Mouse (Mus musculus): ENCODE measurements around the gene Pla2g2c.

Gene Pla2g2c

GRCm38 (mm10) chr4:138734863-138735262, 10.3 kb downstream of the Pla2g2c start:
- in situ Hi-C loops (cut with MboI; ENCODE audit: low pct_unique_long_range_greater_than_20kb in 1 of 2, low sequenced_read_pairs in 2 of 2, unreplicated experiment in 1 of 2) = no loop called here

- in situ Hi-C loops (cut with MboI; ENCODE audit: low pct_unique_long_range_greater_than_20kb in 1 of 2, low sequenced_read_pairs in 2 of 2, unreplicated experiment in 1 of 2) = no loop called here
Observed at GRCm38 (mm10) chr4:138737031-138737430, 12.4 kb downstream of the Pla2g2c start, which contains the start of gene Ubxn10. TSS of gene Ubxn10 (minus strand) at chr4:138737167.

GRCm38 (mm10) chr4:138739136-138739851, 14.7 kb downstream of the Pla2g2c start:
- in situ Hi-C loops (cut with MboI; ENCODE audit: low pct_unique_long_range_greater_than_20kb in 1 of 2, low sequenced_read_pairs in 2 of 2, unreplicated experiment in 1 of 2) = no loop called here

GRCm38 (mm10) chr4:138745884-138746283, 21.3 kb downstream of the Pla2g2c start:
- in situ Hi-C loops (cut with MboI; ENCODE audit: low pct_unique_long_range_greater_than_20kb in 1 of 2, low sequenced_read_pairs in 2 of 2, unreplicated experiment in 1 of 2) = loop anchor here (5.0 kb wide), 1 partner anchor 111 kb away; no protein-coding TSS in a partner anchor

GRCm38 (mm10) chr4:138746866-138747265, 22.3 kb downstream of the Pla2g2c start:
- in situ Hi-C loops (cut with MboI; ENCODE audit: low pct_unique_long_range_greater_than_20kb in 1 of 2, low sequenced_read_pairs in 2 of 2, unreplicated experiment in 1 of 2) = loop anchor here (5.0 kb wide), 1 partner anchor 110 kb away; no protein-coding TSS in a partner anchor

GRCm38 (mm10) chr4:138747851-138748250, 23.3 kb downstream of the Pla2g2c start:
- in situ Hi-C loops (cut with MboI; ENCODE audit: low pct_unique_long_range_greater_than_20kb in 1 of 2, low sequenced_read_pairs in 2 of 2, unreplicated experiment in 1 of 2) = loop anchor here (5.0 kb wide), 1 partner anchor 109 kb away; no protein-coding TSS in a partner anchor

- in situ Hi-C loops (cut with MboI; ENCODE audit: low pct_unique_long_range_greater_than_20kb in 1 of 2, low sequenced_read_pairs in 2 of 2, unreplicated experiment in 1 of 2) = loop anchor here (5.0 kb wide), 1 partner anchor 109 kb away; no protein-coding TSS in a partner anchor
Observed at GRCm38 (mm10) chr4:138748369-138749072, 23.9 kb downstream of the Pla2g2c start.

- in situ Hi-C loops (cut with MboI; ENCODE audit: low pct_unique_long_range_greater_than_20kb in 1 of 2, low sequenced_read_pairs in 2 of 2, unreplicated experiment in 1 of 2) = no loop called here
Observed at GRCm38 (mm10) chr4:138752603-138753002, 28.0 kb downstream of the Pla2g2c start.

GRCm38 (mm10) chr4:138753608-138754007, 29.0 kb downstream of the Pla2g2c start:
- in situ Hi-C loops (cut with MboI; ENCODE audit: low pct_unique_long_range_greater_than_20kb in 1 of 2, low sequenced_read_pairs in 2 of 2, unreplicated experiment in 1 of 2) = no loop called here

GRCm38 (mm10) chr4:138754432-138754831, 29.8 kb downstream of the Pla2g2c start:
- in situ Hi-C loops (cut with MboI; ENCODE audit: low pct_unique_long_range_greater_than_20kb in 1 of 2, low sequenced_read_pairs in 2 of 2, unreplicated experiment in 1 of 2) = no loop called here

- in situ Hi-C loops (cut with MboI; ENCODE audit: low pct_unique_long_range_greater_than_20kb in 1 of 2, low sequenced_read_pairs in 2 of 2, unreplicated experiment in 1 of 2) = no loop called here
Observed at GRCm38 (mm10) chr4:138755439-138755838, 30.8 kb downstream of the Pla2g2c start.

- in situ Hi-C loops (cut with MboI; ENCODE audit: low pct_unique_long_range_greater_than_20kb in 1 of 2, low sequenced_read_pairs in 2 of 2, unreplicated experiment in 1 of 2) = no loop called here
Observed at GRCm38 (mm10) chr4:138755983-138756382, 31.4 kb downstream of the Pla2g2c start.

- in situ Hi-C loops (cut with MboI; ENCODE audit: low pct_unique_long_range_greater_than_20kb in 1 of 2, low sequenced_read_pairs in 2 of 2, unreplicated experiment in 1 of 2) = no loop called here
Observed at GRCm38 (mm10) chr4:138757416-138757815, 32.8 kb downstream of the Pla2g2c start, which contains the start of gene Pla2g2f. TSS of gene Pla2g2f (minus strand) at chr4:138757626.

GRCm38 (mm10) chr4:138762266-138762665, 37.7 kb downstream of the Pla2g2c start:
- in situ Hi-C loops (cut with MboI; ENCODE audit: low pct_unique_long_range_greater_than_20kb in 1 of 2, low sequenced_read_pairs in 2 of 2, unreplicated experiment in 1 of 2) = no loop called here

GRCm38 (mm10) chr4:138771970-138772369, 47.4 kb downstream of the Pla2g2c start:
- in situ Hi-C loops (cut with MboI; ENCODE audit: low pct_unique_long_range_greater_than_20kb in 1 of 2, low sequenced_read_pairs in 2 of 2, unreplicated experiment in 1 of 2) = no loop called here

GRCm38 (mm10) chr4:138772386-138772785, 47.8 kb downstream of the Pla2g2c start:
- in situ Hi-C loops (cut with MboI; ENCODE audit: low pct_unique_long_range_greater_than_20kb in 1 of 2, low sequenced_read_pairs in 2 of 2, unreplicated experiment in 1 of 2) = no loop called here

- in situ Hi-C loops (cut with MboI; ENCODE audit: low pct_unique_long_range_greater_than_20kb in 1 of 2, low sequenced_read_pairs in 2 of 2, unreplicated experiment in 1 of 2) = no loop called here
Observed at GRCm38 (mm10) chr4:138775435-138775834, 50.8 kb downstream of the Pla2g2c start, which contains the start of gene Pla2g2d. TSS of gene Pla2g2d (plus strand) at chr4:138775735.

- in situ Hi-C loops (cut with MboI; ENCODE audit: low pct_unique_long_range_greater_than_20kb in 1 of 2, low sequenced_read_pairs in 2 of 2, unreplicated experiment in 1 of 2) = no loop called here
Observed at GRCm38 (mm10) chr4:138777417-138778407, 53.1 kb downstream of the Pla2g2c start.

Data from mouse embryonic stem cell (cell line).